Mouse (Mus musculus) spleen, adult 2 months (tissue): ENCODE results near the gene Sag.

Source experiments
- CTCF ChIP-seq: fragments of 200-500 bp; IDR thresholded peaks from 2 replicates; pipeline ENCODE4 v1.5.1; 2011; ENCODE audit warnings: mild to moderate bottlenecking, inconsistent platforms; ENCODE audit not compliant: insufficient read depth, insufficient read length, insufficient replicate concordance; ENCODE audit errors: extremely low read depth
- POLR2A ChIP-seq: fragments of 200-500 bp; IDR thresholded peaks from 2 replicates; pipeline ENCODE4 v1.6.1; 2011; ENCODE audit warnings: low read depth, low read length, inconsistent platforms

DNA sequence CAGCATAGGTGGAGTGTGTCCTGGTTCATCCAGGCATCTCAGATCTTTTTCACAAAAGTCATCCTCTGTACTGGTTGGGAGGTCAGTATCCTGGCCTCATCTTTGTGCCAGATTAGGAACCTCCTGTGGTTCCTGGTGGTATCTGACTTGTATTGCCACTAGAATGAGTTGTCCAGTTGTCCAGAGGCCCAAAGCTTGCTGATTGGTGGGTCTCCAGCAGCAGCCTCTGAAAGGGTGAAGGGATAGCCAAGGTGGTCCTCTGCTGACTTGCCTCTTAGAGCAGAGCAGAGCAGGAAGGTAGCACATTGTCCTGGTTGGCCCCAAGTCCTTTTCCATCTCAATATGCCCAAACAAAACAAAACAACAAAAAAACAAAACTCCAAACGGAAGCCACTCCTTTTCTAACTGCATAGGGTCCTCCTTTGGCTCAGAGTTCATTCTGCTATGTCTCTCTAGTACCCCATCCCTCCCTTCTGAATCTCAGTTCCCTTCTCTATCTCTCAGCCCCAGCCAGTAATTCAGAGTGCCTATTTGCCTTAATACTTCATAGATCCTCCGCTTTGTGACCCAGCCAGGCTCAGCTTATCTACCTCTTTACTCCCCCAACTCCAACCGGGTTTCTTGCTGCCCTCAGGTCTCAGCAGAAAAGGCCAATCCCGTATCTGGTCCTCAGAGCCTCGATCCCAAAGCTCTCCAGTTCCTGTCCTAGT is 48.8 kb downstream of the Sag start:
- TF ChIP-seq CTCF (no peak), POLR2A (no peak)
